Mouse (Mus musculus) heart, postnatal 0 days (tissue): ENCODE measurements around the gene Rac2. TPM values are rescaled to one million over a fixed set of nuclear protein-coding genes. Genes with fewer than 3 reads are reported as not detected.

ENCODE experiments used
- ATAC-seq: fragments of 200-750 bp; cut with Nextera tagmentation; 2 replicates; pipeline ENCODE4 v1.8.0; 2017; ENCODE audit warnings: low read depth, moderate number of reproducible peaks, moderate library complexity; ENCODE audit not compliant: insufficient read depth
- DNase-seq: peaks from one replicate; pipeline ENCODE4 v3.0.0-alpha.2; 2016; ENCODE audit warnings: low spot score
- H3K27ac ChIP-seq: fragments of 300-500 bp; sonication (generic); 2 replicates; pipeline ENCODE4 v1.5.1; 2014; ENCODE audit warnings: low read depth, mild to moderate bottlenecking
- H3K27me3 ChIP-seq: fragments of 300-500 bp; sonication (generic); 2 replicates; pipeline ENCODE4 v1.6.1; 2014; ENCODE audit warnings: low read length, mixed read lengths; ENCODE audit not compliant: control insufficient read depth, insufficient read depth
- H3K36me3 ChIP-seq: fragments of 300-500 bp; sonication (generic); replicated peaks from 2 replicates; pipeline ENCODE4 v1.6.1; 2014; ENCODE audit warnings: low read length, mixed read lengths; ENCODE audit not compliant: control insufficient read depth, insufficient read depth
- H3K4me1 ChIP-seq: fragments of 300-500 bp; sonication (generic); 2 replicates; pipeline ENCODE4 v1.6.1; 2014; ENCODE audit warnings: antibody characterized with exemption; ENCODE audit not compliant: control insufficient read depth, insufficient read depth
- H3K4me2 ChIP-seq: fragments of 300-500 bp; sonication (generic); 2 replicates; pipeline ENCODE4 v1.6.1; 2014; ENCODE audit warnings: low read depth, mild to moderate bottlenecking, low read length, moderate library complexity
- H3K4me3 ChIP-seq: fragments of 300-500 bp; sonication (generic); 2 replicates; pipeline ENCODE4 v1.5.1; 2014; ENCODE audit warnings: low read depth, low read length
- H3K9ac ChIP-seq: fragments of 300-500 bp; sonication (generic); replicated peaks from 2 replicates; pipeline ENCODE4 v1.6.1; 2014; ENCODE audit warnings: low read depth, low read length, mixed read lengths
- H3K9me3 ChIP-seq: fragments of 300-500 bp; sonication (generic); replicated peaks from 2 replicates; pipeline ENCODE4 v1.6.1; 2016; ENCODE audit warnings: low read length; ENCODE audit not compliant: control insufficient read depth
- CTCF ChIP-seq: IDR thresholded peaks from 2 replicates; pipeline ENCODE4 v1.5.1; 2016; ENCODE audit warnings: antibody characterized with exemption, control low read depth, low read depth
- EP300 ChIP-seq: IDR thresholded peaks from 2 replicates; pipeline ENCODE4 v1.6.1; 2016; ENCODE audit warnings: antibody characterized with exemption, low read depth
- WGBS: fragments of 180-500 bp; shearing (Covaris S2); extraction: QIAGEN DNeasy Blood & Tissue Kit; methylation state at CpG from one replicate; pipeline ENCODE4 v1.1.7; 2014; 5-methylcytosine and 5-hydroxymethylcytosine counted together
- polyA plus RNA-seq: library from polyadenylated mRNA; unstranded; fragments of >200 nt; fragmentation: Nextera tagmentation; extraction: Ambion mirVana; gene quantifications from 2 replicates; pipeline ENCODE4 v1.2.1, GENCODE M21; 2015
- total RNA-seq: library from RNA; depleted of rRNA; stranded (reverse); fragments of >200 nt; gene quantifications from 2 replicates; pipeline ENCODE4 v1.2.3, GENCODE M21; 2014; ENCODE audit warnings: low replicate concordance

Rac2 gene
- total and polyA plus RNA-seq, 2 experiments from 2014 or later: 3.1 to 4.0 TPM

GRCm38 (mm10) chr15:78544041-78544440 is 28.5 kb downstream of the Rac2 start:
- H3K4me1 ChIP-seq: peaks cover 18% of the 10 kb centered on the region
- TF ChIP-seq EP300 (no peak), CTCF (no peak)
- WGBS: 75% methylated on average over 15 of the region's 15 CpGs
- H3K27me3 ChIP-seq: peaks cover 16% of the 10 kb centered on the region
- no peaks in the 10 kb centered on the region for H3K36me3 ChIP-seq
- ATAC-seq (no peak), DNase-seq (no peak)
- no peaks in the 10 kb centered on the region for H3K9me3 ChIP-seq
- H3K27ac ChIP-seq: no peak overlapping the region
- H3K4me3 ChIP-seq: no peak overlapping the region
- H3K4me2 ChIP-seq: no peak overlapping the region
- no peak overlapping the region for H3K9ac ChIP-seq

GRCm38 (mm10) chr15:78542767-78543303 is 29.7 kb downstream of the Rac2 start:
- Histone ChIP-seq H3K4me3 (no peak overlapping the region), H3K27me3 (peaks cover 16% of the 10 kb centered on the region), H3K36me3 (no peaks in the 10 kb centered on the region), H3K4me2 (no peak overlapping the region), H3K9me3 (no peaks in the 10 kb centered on the region), H3K4me1 (peaks cover 18% of the 10 kb centered on the region), H3K27ac (no peak overlapping the region), H3K9ac (no peak overlapping the region; the same call in 1 of the 2 replicates)
- no peak for DNase-seq
- ATAC-seq: no peak
- TF ChIP-seq CTCF (no peak), EP300 (no peak)
- WGBS: 43% methylated on average over 7 of the region's 7 CpGs

GRCm38 (mm10) chr15:78542098-78542766 is 30.4 kb downstream of the Rac2 start:
- ATAC-seq: peak; percentile 7; the same call in 1 of the 2 replicates
- no peak overlapping the region for H3K4me3 ChIP-seq
- DNase-seq: no peak
- no peaks in the 10 kb centered on the region for H3K9me3 ChIP-seq
- no peak overlapping the region for H3K9ac ChIP-seq
- H3K27me3 ChIP-seq: peaks cover 16% of the 10 kb centered on the region
- peak overlapping the region; percentile 39; the same call in 1 of the 2 replicates for H3K27ac ChIP-seq
- no peaks in the 10 kb centered on the region for H3K36me3 ChIP-seq
- WGBS: 57% methylated on average over 3 of the region's 3 CpGs
- H3K4me2 ChIP-seq: no peak overlapping the region
- TF ChIP-seq EP300: no peak
- no peak for TF ChIP-seq CTCF
- peaks cover 18% of the 10 kb centered on the region for H3K4me1 ChIP-seq

GRCm38 (mm10) chr15:78541606-78542005 is 31.0 kb downstream of the Rac2 start:
- H3K27ac ChIP-seq: peak overlapping the region; percentile 39; the same call in 1 of the 2 replicates

GRCm38 (mm10) chr15:78541036-78541435 is 31.5 kb downstream of the Rac2 start:
- DNase-seq (no peak), ATAC-seq (no peak)
- H3K27me3 ChIP-seq: peaks cover 16% of the 10 kb centered on the region
- H3K4me2 ChIP-seq: no peak overlapping the region
- peaks cover 18% of the 10 kb centered on the region for H3K4me1 ChIP-seq
- H3K27ac ChIP-seq: no peak overlapping the region
- WGBS: 67% methylated on average over 3 of the region's 3 CpGs
- TF ChIP-seq EP300: no peak
- no peak for TF ChIP-seq CTCF
- no peaks in the 10 kb centered on the region for H3K9me3 ChIP-seq
- no peak overlapping the region for H3K4me3 ChIP-seq
- no peak overlapping the region for H3K9ac ChIP-seq
- H3K36me3 ChIP-seq: no peaks in the 10 kb centered on the region

More at GRCm38 (mm10) chr15:78541606-78542005, 31.0 kb downstream of the Rac2 start:
- Histone ChIP-seq H3K9me3 (no peaks in the 10 kb centered on the region), H3K4me2 (no peak overlapping the region), H3K4me3 (no peak overlapping the region), H3K4me1 (peaks cover 18% of the 10 kb centered on the region), H3K36me3 (no peaks in the 10 kb centered on the region), H3K9ac (no peak overlapping the region), H3K27me3 (peaks cover 16% of the 10 kb centered on the region)
- peak; percentile 80; the same call in 1 of the 2 replicates for TF ChIP-seq EP300
- TF ChIP-seq CTCF: no peak
- ATAC-seq (peak; percentile 85), DNase-seq (peak; percentile 78)
- 12% methylated on average over 3 of the region's 3 CpGs for WGBS
